Mouse (Mus musculus) regulatory T cell (primary cell): ENCODE data around the gene Med21.

Experiments
- in situ Hi-C: fragments of 300-600 bp; cut with MboI, MseI; formaldehyde crosslinking; loops from one replicate; pipeline ENCODE4 v1.15.1; 2025; ENCODE audit warnings: high pct_unique_total_duplicates

Med21 gene

DNA sequence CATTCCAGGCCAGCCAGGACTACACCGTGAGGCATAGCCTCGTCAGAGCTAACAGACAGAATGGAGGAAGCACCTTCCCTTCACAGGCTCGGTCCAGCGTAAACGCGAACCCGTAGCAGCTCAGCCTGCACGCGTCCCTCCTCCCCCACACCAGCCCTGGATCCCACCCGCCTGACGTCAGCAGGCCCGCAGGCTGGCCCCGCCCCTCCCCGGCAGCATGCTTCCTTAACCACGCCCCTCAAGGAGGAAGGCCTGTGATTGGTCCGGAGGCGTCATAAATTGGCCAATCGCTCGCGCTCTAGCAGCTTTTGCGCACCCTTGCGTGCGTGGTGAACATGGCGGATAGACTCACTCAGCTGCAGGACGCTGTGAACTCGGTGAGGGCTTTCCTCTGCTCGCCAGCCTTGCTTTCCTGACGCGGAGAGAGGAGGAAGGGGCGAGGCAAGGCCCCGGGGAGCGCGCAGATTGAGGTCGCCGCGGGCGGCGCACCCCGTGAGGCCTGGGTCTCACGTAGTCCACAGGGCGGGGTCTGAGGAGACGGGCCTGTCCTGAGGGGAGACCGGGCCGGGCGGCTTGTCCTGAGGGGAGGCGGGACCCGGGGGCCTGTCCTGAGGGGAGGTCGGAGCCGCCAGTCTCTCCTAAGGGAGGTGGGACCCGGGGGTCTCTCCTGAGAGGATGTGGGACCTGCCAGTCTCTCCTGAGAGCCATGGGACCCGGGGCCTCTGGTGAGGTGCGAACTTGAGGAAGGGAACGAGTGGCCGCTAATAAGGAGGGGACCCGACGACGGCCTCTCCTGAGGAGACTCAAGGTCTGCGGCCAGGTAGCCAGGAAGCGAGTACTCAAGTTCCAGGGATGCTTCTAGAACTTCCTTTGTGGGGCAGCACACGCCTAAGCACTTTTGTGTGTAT lies at the start of gene Med21, which contains the start of gene Tm7sf3:
TSS of gene Med21 (plus strand) at position 272 of the 908 bp plus-strand sequence.
TSS of gene Tm7sf3 (minus strand) at position 549 of the 908 bp plus-strand sequence.
- in situ Hi-C loops = no loop called here

- in situ Hi-C loops = no loop called here
Measured at GRCm38 (mm10) chr6:146602601-146603000, 39.7 kb upstream of the Med21 start.

GRCm38 (mm10) chr6:146603651-146604050 lies 38.7 kb upstream of the Med21 start:
- in situ Hi-C loops = no loop called here

- in situ Hi-C loops = no loop called here
Measured at GRCm38 (mm10) chr6:146611385-146611784, 31.0 kb upstream of the Med21 start.

DNA sequence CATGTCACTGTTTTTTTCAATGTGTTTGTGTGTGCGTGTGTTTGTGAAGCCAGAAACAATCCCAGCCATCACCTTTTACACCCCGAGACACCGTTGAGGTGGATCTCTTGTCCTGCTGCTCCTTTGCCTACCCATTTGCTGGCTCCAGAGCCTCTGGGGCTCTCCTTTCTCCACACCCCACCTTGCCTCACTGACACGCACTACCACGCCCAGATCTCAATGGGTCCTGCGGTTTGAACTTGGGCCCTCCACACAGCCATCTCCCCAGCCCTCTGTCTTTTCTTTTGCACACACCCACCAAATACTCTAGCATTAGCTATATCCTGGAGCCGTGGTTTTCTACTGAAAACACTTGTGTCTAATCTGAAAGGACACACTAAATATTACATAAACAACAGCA lies 30.4 kb upstream of the Med21 start:
- in situ Hi-C loops = no loop called here

- in situ Hi-C loops = no loop called here
Measured at GRCm38 (mm10) chr6:146612736-146613135, 29.6 kb upstream of the Med21 start.

DNA sequence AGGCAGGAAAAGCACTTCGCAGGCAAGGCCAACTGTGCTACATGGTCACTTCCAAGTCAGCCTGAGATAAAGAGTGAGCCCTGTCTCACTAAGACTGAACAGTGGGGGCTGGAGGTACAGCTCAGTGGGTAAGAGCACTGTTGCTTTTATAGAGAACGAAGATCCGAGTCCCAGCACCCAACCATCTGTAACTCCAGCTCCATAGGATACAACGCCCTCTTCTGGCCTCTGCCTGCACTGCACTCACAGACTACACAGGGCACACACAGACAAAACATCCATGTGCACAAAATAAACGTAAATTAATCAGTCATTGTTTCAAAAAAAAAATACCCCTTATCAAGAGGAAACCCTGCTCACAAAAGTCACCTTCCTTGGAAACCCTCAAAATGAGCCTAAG lies 28.4 kb upstream of the Med21 start:
- in situ Hi-C loops = no loop called here

- in situ Hi-C loops = no loop called here
Measured at GRCm38 (mm10) chr6:146614541-146614940, 27.8 kb upstream of the Med21 start.

- in situ Hi-C loops = no loop called here
Measured at GRCm38 (mm10) chr6:146615891-146616290, 26.5 kb upstream of the Med21 start.

DNA sequence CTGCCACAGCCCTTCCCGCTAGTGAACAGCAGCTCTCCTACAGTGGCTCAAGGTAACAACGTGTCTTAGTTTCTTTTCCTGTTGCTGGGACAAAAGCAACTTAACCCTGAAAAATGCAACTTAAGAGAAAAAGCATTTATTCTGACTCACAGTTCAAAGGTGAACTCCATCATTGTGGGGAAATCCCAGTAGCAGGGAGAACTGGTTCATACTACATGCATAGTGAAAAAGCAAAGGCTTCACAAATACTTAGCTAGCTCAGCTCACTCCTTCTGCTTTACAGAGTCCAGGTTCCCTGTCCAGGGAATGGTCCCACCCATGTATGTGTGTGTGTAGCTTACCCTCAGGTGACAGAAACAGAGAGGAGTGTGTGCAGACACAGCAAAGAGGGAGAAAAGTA lies 25.7 kb upstream of the Med21 start:
- in situ Hi-C loops = no loop called here

GRCm38 (mm10) chr6:146628123-146628522 lies 14.2 kb upstream of the Med21 start:
- in situ Hi-C loops = no loop called here

DNA sequence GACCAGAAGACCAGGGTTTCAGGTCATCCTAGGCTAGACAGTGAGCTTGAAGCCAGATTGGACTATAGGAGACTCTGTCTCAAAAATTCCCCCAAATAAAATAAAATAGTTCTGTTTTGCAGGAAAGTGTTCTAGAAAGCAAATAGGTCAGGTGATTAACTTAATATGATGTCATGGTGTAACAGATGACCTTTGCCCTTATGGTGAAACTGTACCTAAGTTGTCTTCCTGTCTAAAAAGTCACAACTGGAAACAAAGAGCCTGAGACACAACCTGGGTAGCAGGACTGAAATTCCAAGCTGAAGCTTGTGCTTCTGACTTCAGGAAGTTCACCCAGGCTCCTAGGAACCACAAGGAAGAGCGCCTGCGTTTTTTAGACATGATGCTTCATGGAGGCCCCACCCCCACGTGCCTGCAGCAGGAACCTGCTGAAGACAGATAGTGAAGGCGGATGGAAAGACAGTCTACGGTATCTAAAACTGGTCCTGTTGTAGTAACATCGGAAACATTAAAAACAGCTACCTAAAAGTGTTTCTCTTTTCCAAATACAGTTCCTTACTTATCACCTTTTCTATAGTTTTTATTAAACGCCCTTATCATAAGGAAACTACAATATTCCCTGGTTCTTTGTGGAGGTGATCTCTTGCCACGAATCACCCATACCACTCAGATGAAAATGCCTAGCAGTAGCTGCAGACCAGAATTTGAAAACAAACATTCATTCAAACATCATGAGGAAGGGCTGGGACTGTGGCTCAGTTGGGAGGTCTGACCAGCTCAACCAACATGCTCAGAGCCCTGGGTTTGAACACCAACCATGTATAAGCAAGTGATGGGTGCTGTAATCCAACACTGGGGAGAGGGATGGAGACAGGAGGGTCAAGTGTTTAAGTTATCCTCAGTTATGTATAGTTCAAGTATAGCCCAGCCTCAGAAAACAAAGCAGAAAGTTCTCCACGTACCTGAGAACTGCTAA lies 12.3 kb upstream of the Med21 start:
- in situ Hi-C loops = no loop called here

DNA sequence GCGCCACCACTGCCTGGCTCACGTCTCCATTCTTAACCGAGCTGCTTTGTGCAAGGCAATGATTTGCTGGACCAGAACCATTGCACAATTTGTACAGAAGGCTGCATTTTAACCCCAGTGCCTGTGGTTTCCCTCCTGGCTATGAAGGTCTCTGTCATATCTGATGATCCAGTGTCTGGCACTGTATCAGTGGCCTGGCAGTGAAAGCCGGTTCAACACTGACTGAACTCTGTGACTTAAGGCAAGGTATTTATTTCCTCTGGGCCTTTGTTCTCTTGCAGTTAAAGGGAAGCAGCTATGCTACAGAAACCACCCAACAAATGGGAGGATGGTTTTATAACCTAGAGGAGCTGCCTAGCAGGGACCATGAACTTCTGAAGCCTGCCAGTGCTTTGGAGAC lies 11.4 kb upstream of the Med21 start:
- in situ Hi-C loops = no loop called here

DNA sequence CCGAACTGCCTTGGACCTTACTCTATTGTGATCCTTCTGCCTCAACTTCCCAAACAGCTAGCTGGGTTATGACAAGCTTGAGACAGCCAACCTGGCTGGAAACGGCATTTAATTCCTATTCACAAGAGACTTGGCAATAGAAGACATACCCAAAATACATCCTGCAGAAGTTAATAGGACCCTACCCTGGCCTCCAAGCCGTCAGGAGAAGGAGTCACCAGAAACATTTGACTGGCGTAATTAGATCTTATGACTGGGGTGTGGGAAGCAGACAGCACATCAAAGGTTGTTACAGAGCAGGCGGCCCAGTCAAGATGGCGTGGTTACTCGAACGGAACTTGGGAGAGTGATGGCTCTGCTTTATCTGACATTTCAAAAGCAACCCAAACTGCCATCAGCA lies 10.5 kb upstream of the Med21 start:
- in situ Hi-C loops = no loop called here

DNA sequence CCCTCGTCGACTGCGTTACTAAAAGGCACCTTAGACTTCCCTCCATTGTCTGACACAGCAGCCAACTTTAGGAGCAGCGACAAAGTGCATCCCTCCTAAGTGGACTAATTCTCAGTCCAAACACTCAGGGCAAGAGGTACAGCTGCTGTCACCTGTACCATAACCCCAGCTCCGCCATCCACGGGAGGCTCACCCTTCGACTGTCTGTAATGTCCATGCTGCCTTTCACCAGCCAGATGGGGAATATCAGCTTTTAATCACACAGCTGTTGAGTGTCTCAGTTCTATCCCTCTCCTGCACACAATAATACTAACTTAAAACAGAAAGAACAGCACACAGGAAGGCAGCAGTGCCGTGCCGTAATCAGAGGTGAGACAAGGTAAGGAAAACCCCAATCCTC lies 9.9 kb upstream of the Med21 start:
- in situ Hi-C loops = no loop called here

- in situ Hi-C loops = no loop called here
Measured at GRCm38 (mm10) chr6:146633097-146633496, 9.2 kb upstream of the Med21 start.

GRCm38 (mm10) chr6:146633629-146634014 lies 8.7 kb upstream of the Med21 start:
- in situ Hi-C loops = no loop called here

DNA sequence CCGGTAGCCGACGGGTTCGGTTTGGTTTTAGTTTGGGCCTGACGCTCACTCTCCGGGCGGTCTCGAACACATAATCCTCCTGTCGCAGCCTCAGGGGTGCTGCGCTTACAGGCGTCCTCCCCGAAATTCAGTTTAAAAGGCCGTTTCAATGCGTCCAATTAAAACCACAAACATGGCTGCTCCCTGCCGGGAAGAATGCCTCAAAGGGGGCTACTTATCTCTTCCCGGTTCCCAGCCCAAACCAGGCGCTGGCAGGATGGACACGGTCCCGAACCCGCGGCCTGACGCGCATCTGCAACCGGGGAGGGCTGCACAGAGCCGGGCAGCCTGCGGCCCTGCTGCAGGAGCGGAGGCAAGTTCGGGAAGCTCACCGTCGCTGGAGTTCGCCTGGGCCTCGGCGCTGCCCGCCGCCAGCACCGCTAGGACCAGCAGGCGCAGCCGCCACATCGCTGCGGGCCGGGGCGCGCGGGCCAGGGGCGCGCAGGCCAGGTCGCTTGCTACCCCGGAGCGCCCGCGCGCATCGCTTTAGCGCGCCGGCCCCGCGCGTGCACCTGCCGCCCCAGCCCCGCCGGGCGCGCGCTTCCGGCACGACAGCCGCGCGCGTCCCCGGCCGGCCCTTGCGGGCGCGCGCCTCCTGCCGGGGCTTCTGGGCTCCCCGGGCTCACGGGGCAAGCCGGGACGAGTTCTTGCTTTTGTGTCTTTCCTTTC lies 8.2 kb upstream of the Med21 start:
- in situ Hi-C loops = no loop called here

- in situ Hi-C loops = no loop called here
Measured at GRCm38 (mm10) chr6:146634759-146635606, 7.4 kb upstream of the Med21 start.

- in situ Hi-C loops = no loop called here
Measured at GRCm38 (mm10) chr6:146636482-146636881, 5.9 kb upstream of the Med21 start.
